Mouse (Mus musculus) thymus, postnatal 4 days (tissue): ENCODE measurements around the gene Gm45716.
"Not testable (repeated sequence)": the region's sequence is repeated elsewhere in the genome, so short reads cannot be mapped to it uniquely, and the experiment has no call there.

Experiments used
- DNase-seq: peaks from one replicate; pipeline ENCODE4 v3.0.0; 2021

Gm45716 gene

GRCm38 (mm10) chr11:90251923-90252322 lies 64.4 kb downstream of the Gm45716 start:
- DNase-seq: no peak

- DNase-seq: no peak
These were observed 64.9 kb downstream of the Gm45716 start for GRCm38 (mm10) chr11:90252366-90252765.

GRCm38 (mm10) chr11:90254536-90254935 lies 67.1 kb downstream of the Gm45716 start:
- DNase-seq: no peak

- no peak for DNase-seq
These were observed 68.2 kb downstream of the Gm45716 start for GRCm38 (mm10) chr11:90255687-90256086.

GRCm38 (mm10) chr11:90256833-90257525 lies 69.5 kb downstream of the Gm45716 start:
- DNase-seq: peak; percentile 27

GRCm38 (mm10) chr11:90258321-90258927 lies 70.9 kb downstream of the Gm45716 start:
- DNase-seq: no peak

GRCm38 (mm10) chr11:90259071-90259470 lies 71.6 kb downstream of the Gm45716 start:
- no peak for DNase-seq

- no peak for DNase-seq
These were observed 72.3 kb downstream of the Gm45716 start for GRCm38 (mm10) chr11:90259826-90260225.

- no peak for DNase-seq
These were observed 76.7 kb downstream of the Gm45716 start for GRCm38 (mm10) chr11:90264180-90264579.

GRCm38 (mm10) chr11:90265581-90265980 lies 78.1 kb downstream of the Gm45716 start:
- no peak for DNase-seq

GRCm38 (mm10) chr11:90268934-90269333 lies 81.5 kb downstream of the Gm45716 start:
- no peak for DNase-seq

GRCm38 (mm10) chr11:90269398-90270123 lies 82.1 kb downstream of the Gm45716 start:
- no peak for DNase-seq

GRCm38 (mm10) chr11:90270132-90270877 lies 82.8 kb downstream of the Gm45716 start:
- no peak for DNase-seq

GRCm38 (mm10) chr11:90274187-90274586 lies 86.7 kb downstream of the Gm45716 start:
- no peak for DNase-seq

GRCm38 (mm10) chr11:90275663-90276062 lies 88.2 kb downstream of the Gm45716 start:
- DNase-seq: no peak

- DNase-seq: no peak
These were observed 88.7 kb downstream of the Gm45716 start for GRCm38 (mm10) chr11:90276150-90276549.

GRCm38 (mm10) chr11:90276561-90276960 lies 89.1 kb downstream of the Gm45716 start:
- DNase-seq: no peak

GRCm38 (mm10) chr11:90280069-90280468 lies 92.6 kb downstream of the Gm45716 start:
- DNase-seq: no peak

GRCm38 (mm10) chr11:90281943-90282342 lies 94.5 kb downstream of the Gm45716 start:
- not testable (repeated sequence) for DNase-seq

GRCm38 (mm10) chr11:90283159-90283558 lies 95.7 kb downstream of the Gm45716 start:
- DNase-seq: no peak

- no peak for DNase-seq
These were observed 96.1 kb downstream of the Gm45716 start for GRCm38 (mm10) chr11:90283601-90284000.

- no peak for DNase-seq
These were observed 96.6 kb downstream of the Gm45716 start for GRCm38 (mm10) chr11:90284079-90284478.

GRCm38 (mm10) chr11:90284623-90285022 lies 97.1 kb downstream of the Gm45716 start:
- DNase-seq: no peak
